Mouse (Mus musculus): Measurements from ENCODE around the gene Clba1. TPM values are rescaled to one million over a fixed set of nuclear protein-coding genes. Genes with fewer than 3 reads are reported as not detected.

The Clba1 gene
- polyA plus RNA-seq, 1 experiment from 2014 or later: 7.9 TPM

- no peak overlapping the region for H3K9ac ChIP-seq (ENCODE audit: low read length)
- WGBS: 83% methylated on average over 11 of the region's 11 CpGs
- no peaks in the 10 kb centered on the region for H3K27me3 ChIP-seq (ENCODE audit: control insufficient read depth, insufficient read depth, low read length)
- H3K27ac ChIP-seq (replicated peaks in 1 of 2; ENCODE audit: control insufficient read depth in 1 of 2, insufficient read depth in 1 of 2, low read depth in 2 of 2, low read length in 2 of 2): no peak overlapping the region
- no peaks in the 10 kb centered on the region for H3K4me1 ChIP-seq (ENCODE audit: control insufficient read depth in 2 of 2, insufficient read depth in 2 of 2, low read length in 2 of 2)
- no peak overlapping the region for H3K4me3 ChIP-seq (ENCODE audit: control insufficient read depth in 1 of 2, insufficient read depth in 1 of 2, low read depth in 1 of 2, low read length in 2 of 2)
- H3K36me3 ChIP-seq (ENCODE audit: control insufficient read depth, insufficient read depth, low read length): no peaks in the 10 kb centered on the region
- no peak for ATAC-seq (ENCODE audit: insufficient number of reproducible peaks, insufficient read depth, low FRiP score, low read depth)
- H3K4me2 ChIP-seq (ENCODE audit: low read length): no peak overlapping the region
- H3K9me3 ChIP-seq (ENCODE audit: control insufficient read depth, low read length): no peaks in the 10 kb centered on the region
Observed at GRCm38 (mm10) chr12:112853050-112853729, 44.5 kb downstream of the Clba1 start.

GRCm38 (mm10) chr12:112854610-112855333, 46.0 kb downstream of the Clba1 start:
- 70% methylated on average over 7 of the region's 7 CpGs for WGBS
- Histone ChIP-seq H3K9me3 (ENCODE audit: control insufficient read depth, low read length) (no peaks in the 10 kb centered on the region), H3K27ac (replicated peaks in 1 of 2; ENCODE audit: control insufficient read depth in 1 of 2, insufficient read depth in 1 of 2, low read depth in 2 of 2, low read length in 2 of 2) (no peak overlapping the region), H3K4me1 (ENCODE audit: control insufficient read depth in 2 of 2, insufficient read depth in 2 of 2, low read length in 2 of 2) (no peaks in the 10 kb centered on the region), H3K4me3 (ENCODE audit: control insufficient read depth in 1 of 2, insufficient read depth in 1 of 2, low read depth in 1 of 2, low read length in 2 of 2) (no peak overlapping the region), H3K27me3 (ENCODE audit: control insufficient read depth, insufficient read depth, low read length) (no peaks in the 10 kb centered on the region), H3K4me2 (ENCODE audit: low read length) (no peak overlapping the region), H3K9ac (ENCODE audit: low read length) (no peak overlapping the region), H3K36me3 (ENCODE audit: control insufficient read depth, insufficient read depth, low read length) (no peaks in the 10 kb centered on the region)
- ATAC-seq (ENCODE audit: insufficient number of reproducible peaks, insufficient read depth, low FRiP score, low read depth): no peak

GRCm38 (mm10) chr12:112856338-112856737, 47.6 kb downstream of the Clba1 start:
- 86% methylated on average over 3 of the region's 3 CpGs for WGBS
- Histone ChIP-seq H3K4me1 (ENCODE audit: control insufficient read depth in 2 of 2, insufficient read depth in 2 of 2, low read length in 2 of 2) (no peaks in the 10 kb centered on the region), H3K27me3 (ENCODE audit: control insufficient read depth, insufficient read depth, low read length) (no peaks in the 10 kb centered on the region), H3K4me2 (ENCODE audit: low read length) (no peak overlapping the region), H3K9ac (ENCODE audit: low read length) (no peak overlapping the region), H3K36me3 (ENCODE audit: control insufficient read depth, insufficient read depth, low read length) (no peaks in the 10 kb centered on the region), H3K27ac (replicated peaks in 1 of 2; ENCODE audit: control insufficient read depth in 1 of 2, insufficient read depth in 1 of 2, low read depth in 2 of 2, low read length in 2 of 2) (no peak overlapping the region), H3K9me3 (ENCODE audit: control insufficient read depth, low read length) (no peaks in the 10 kb centered on the region), H3K4me3 (ENCODE audit: control insufficient read depth in 1 of 2, insufficient read depth in 1 of 2, low read depth in 1 of 2, low read length in 2 of 2) (no peak overlapping the region)
- ATAC-seq (ENCODE audit: insufficient number of reproducible peaks, insufficient read depth, low FRiP score, low read depth): no peak

GRCm38 (mm10) chr12:112857021-112857925, 48.5 kb downstream of the Clba1 start:
- no peak overlapping the region for H3K4me3 ChIP-seq (ENCODE audit: control insufficient read depth in 1 of 2, insufficient read depth in 1 of 2, low read depth in 1 of 2, low read length in 2 of 2)
- peaks cover 0 to 4% of the 10 kb centered on the region in 2 experiments; a peak in 1 of 4 replicates for H3K4me1 ChIP-seq (ENCODE audit: control insufficient read depth in 2 of 2, insufficient read depth in 2 of 2, low read length in 2 of 2)
- no peaks in the 10 kb centered on the region for H3K36me3 ChIP-seq (ENCODE audit: control insufficient read depth, insufficient read depth, low read length)
- H3K4me2 ChIP-seq (ENCODE audit: low read length): no peak overlapping the region
- no peaks in the 10 kb centered on the region for H3K27me3 ChIP-seq (ENCODE audit: control insufficient read depth, insufficient read depth, low read length)
- H3K27ac ChIP-seq (replicated peaks in 1 of 2; ENCODE audit: control insufficient read depth in 1 of 2, insufficient read depth in 1 of 2, low read depth in 2 of 2, low read length in 2 of 2): no peak overlapping the region
- no peak overlapping the region for H3K9ac ChIP-seq (ENCODE audit: low read length)
- ATAC-seq (ENCODE audit: insufficient number of reproducible peaks, insufficient read depth, low FRiP score, low read depth): no peak
- H3K9me3 ChIP-seq (ENCODE audit: control insufficient read depth, low read length): no peaks in the 10 kb centered on the region
- 65% methylated on average over 9 of the region's 9 CpGs for WGBS

- ATAC-seq (ENCODE audit: insufficient number of reproducible peaks, insufficient read depth, low FRiP score, low read depth): no peak
- H3K4me2 ChIP-seq (ENCODE audit: low read length): no peak overlapping the region
Observed at GRCm38 (mm10) chr12:112858581-112859336, 50.0 kb downstream of the Clba1 start.

GRCm38 (mm10) chr12:112859930-112860329, 51.2 kb downstream of the Clba1 start:
- H3K4me1 ChIP-seq (ENCODE audit: control insufficient read depth in 2 of 2, insufficient read depth in 2 of 2, low read length in 2 of 2): peaks cover 0 to 4% of the 10 kb centered on the region in 2 experiments; a peak in 1 of 4 replicates
- H3K4me2 ChIP-seq (ENCODE audit: low read length): no peak overlapping the region
- no peak overlapping the region for H3K9ac ChIP-seq (ENCODE audit: low read length)
- no peak overlapping the region for H3K27ac ChIP-seq (replicated peaks in 1 of 2; ENCODE audit: control insufficient read depth in 1 of 2, insufficient read depth in 1 of 2, low read depth in 2 of 2, low read length in 2 of 2)
- no peak for ATAC-seq (ENCODE audit: insufficient number of reproducible peaks, insufficient read depth, low FRiP score, low read depth)
- no peaks in the 10 kb centered on the region for H3K27me3 ChIP-seq (ENCODE audit: control insufficient read depth, insufficient read depth, low read length)
- H3K9me3 ChIP-seq (ENCODE audit: control insufficient read depth, low read length): no peaks in the 10 kb centered on the region
- WGBS: 69% methylated on average over 8 of the region's 8 CpGs
- no peak overlapping the region for H3K4me3 ChIP-seq (ENCODE audit: control insufficient read depth in 1 of 2, insufficient read depth in 1 of 2, low read depth in 1 of 2, low read length in 2 of 2)
- no peaks in the 10 kb centered on the region for H3K36me3 ChIP-seq (ENCODE audit: control insufficient read depth, insufficient read depth, low read length)

More at GRCm38 (mm10) chr12:112858581-112859336, 50.0 kb downstream of the Clba1 start:
- 88% methylated on average over 9 of the region's 9 CpGs for WGBS
- Histone ChIP-seq H3K4me1 (ENCODE audit: control insufficient read depth in 2 of 2, insufficient read depth in 2 of 2, low read length in 2 of 2) (peaks cover 0 to 4% of the 10 kb centered on the region in 2 experiments; a peak in 1 of 4 replicates), H3K27me3 (ENCODE audit: control insufficient read depth, insufficient read depth, low read length) (no peaks in the 10 kb centered on the region), H3K4me3 (ENCODE audit: control insufficient read depth in 1 of 2, insufficient read depth in 1 of 2, low read depth in 1 of 2, low read length in 2 of 2) (no peak overlapping the region), H3K27ac (replicated peaks in 1 of 2; ENCODE audit: control insufficient read depth in 1 of 2, insufficient read depth in 1 of 2, low read depth in 2 of 2, low read length in 2 of 2) (no peak overlapping the region), H3K36me3 (ENCODE audit: control insufficient read depth, insufficient read depth, low read length) (no peaks in the 10 kb centered on the region), H3K9ac (ENCODE audit: low read length) (no peak overlapping the region), H3K9me3 (ENCODE audit: control insufficient read depth, low read length) (no peaks in the 10 kb centered on the region)

- peaks cover 0 to 4% of the 10 kb centered on the region in 2 experiments; a peak in 1 of 4 replicates for H3K4me1 ChIP-seq (ENCODE audit: control insufficient read depth in 2 of 2, insufficient read depth in 2 of 2, low read length in 2 of 2)
- no peak overlapping the region for H3K9ac ChIP-seq (ENCODE audit: low read length)
- ATAC-seq (ENCODE audit: insufficient number of reproducible peaks, insufficient read depth, low FRiP score, low read depth): no peak
- no peak overlapping the region for H3K4me2 ChIP-seq (ENCODE audit: low read length)
- WGBS: 69% methylated on average over 7 of the region's 7 CpGs
- H3K36me3 ChIP-seq (ENCODE audit: control insufficient read depth, insufficient read depth, low read length): no peaks in the 10 kb centered on the region
- H3K9me3 ChIP-seq (ENCODE audit: control insufficient read depth, low read length): no peaks in the 10 kb centered on the region
- no peak overlapping the region for H3K27ac ChIP-seq (replicated peaks in 1 of 2; ENCODE audit: control insufficient read depth in 1 of 2, insufficient read depth in 1 of 2, low read depth in 2 of 2, low read length in 2 of 2)
- H3K4me3 ChIP-seq (ENCODE audit: control insufficient read depth in 1 of 2, insufficient read depth in 1 of 2, low read depth in 1 of 2, low read length in 2 of 2): no peak overlapping the region
- H3K27me3 ChIP-seq (ENCODE audit: control insufficient read depth, insufficient read depth, low read length): no peaks in the 10 kb centered on the region
Observed at GRCm38 (mm10) chr12:112860765-112861164, 52.0 kb downstream of the Clba1 start.

Data from heart, embryonic 14.5 days (tissue).